In genomic region chr3:57519995-57520394, GRCm38 (mm10) we compare ENCODE assay signal across 24 mouse cellular contexts. TPM values are rescaled to one million over a fixed set of nuclear protein-coding genes. Genes with fewer than 3 reads are reported as not detected.
"Had no signal": no experiment of that assay in that cellular context is flagged by ENCODE, and none has a peak within 500 bp of the region (broad histone marks: within the 10 kb centered on the region; RNA-seq: fewer than 3 reads in every experiment).

No protein-coding gene starts in this region.

- H3K9ac ChIP-seq: kidney, embryonic 15.5 days; limb, embryonic 12.5 days; liver, embryonic 12.5 days; liver, embryonic 15.5 days; lung, embryonic 15.5 days; midbrain, embryonic 12.5 days had no signal

- H3K4me1 ChIP-seq: kidney, embryonic 15.5 days; limb, embryonic 12.5 days; liver, embryonic 12.5 days; liver, embryonic 15.5 days; midbrain, embryonic 12.5 days had no signal

- H3K27ac ChIP-seq: kidney, embryonic 15.5 days; left cerebral cortex, adult 2 months; limb, embryonic 12.5 days; liver, embryonic 12.5 days; liver, embryonic 15.5 days; lung, embryonic 15.5 days; macrophage; midbrain, embryonic 12.5 days had no signal

- H3K9me3 ChIP-seq: kidney, embryonic 15.5 days; limb, embryonic 12.5 days; liver, embryonic 12.5 days; liver, embryonic 15.5 days; lung, embryonic 15.5 days; midbrain, embryonic 12.5 days had no signal

- H3K4me3 ChIP-seq: kidney, embryonic 15.5 days; left cerebral cortex, adult 2 months; limb, embryonic 12.5 days; liver, embryonic 12.5 days; liver, embryonic 15.5 days; lung, embryonic 15.5 days; midbrain, embryonic 12.5 days had no signal

- DNase-seq: kidney, adult 11 months; kidney, adult 8-10 months; kidney, postnatal 10 days; kidney, postnatal 36 days; layer of hippocampus, postnatal 36 days; liver; lung, adult 18-20 months; lung, postnatal 14 days; right cerebral cortex, adult 18-20 months; right cerebral cortex, postnatal 14 days; right cerebral cortex, postnatal 4 days; thymus, adult 2 months; thymus, postnatal 14 days; thymus, postnatal 4 days had no signal

- H3K27me3 ChIP-seq: kidney, embryonic 15.5 days; limb, embryonic 12.5 days; liver, embryonic 12.5 days; liver, embryonic 15.5 days; lung, embryonic 15.5 days; midbrain, embryonic 12.5 days had no signal

- H3K36me3 ChIP-seq: kidney, embryonic 15.5 days; limb, embryonic 12.5 days; liver, embryonic 12.5 days; liver, embryonic 15.5 days; lung, embryonic 15.5 days; midbrain, embryonic 12.5 days had no signal

- H3K4me2 ChIP-seq: kidney, embryonic 15.5 days; limb, embryonic 12.5 days; liver, embryonic 12.5 days; liver, embryonic 15.5 days; lung, embryonic 15.5 days; midbrain, embryonic 12.5 days had no signal

- ATAC-seq: liver, embryonic 12.5 days; midbrain, embryonic 16.5 days had no signal

RNA-seq across cellular contexts. Expression of gene Wwtr1, which starts 55.7 kb away (rescaled TPM):
- total RNA-seq: monocyte, adult 5-6 weeks had no signal
- polyA plus RNA-seq: macrophage had no signal
